Mouse (Mus musculus) olfactory bulb, adult 2 months (tissue): ENCODE data around the gene Dynll2. TPM values are rescaled to one million over a fixed set of nuclear protein-coding genes. Genes with fewer than 3 reads are reported as not detected.
"Not testable (repeated sequence)": the region's sequence is repeated elsewhere in the genome, so short reads cannot be mapped to it uniquely, and the experiment has no call there.

Experiments
- H3K27ac ChIP-seq: fragments of 200-500 bp; 2 replicates; pipeline ENCODE4 v1.5.1; 2012; ENCODE audit warnings: low read depth, low read length; ENCODE audit not compliant: insufficient read depth
- H3K4me1 ChIP-seq: fragments of 200-500 bp; 2 replicates; pipeline ENCODE4 v1.6.1; 2012; ENCODE audit warnings: low read length; ENCODE audit not compliant: control insufficient read depth, insufficient read depth
- H3K4me3 ChIP-seq: fragments of 200-500 bp; 2 replicates; pipeline ENCODE4 v1.5.1; 2012; ENCODE audit warnings: mild to moderate bottlenecking, low read depth, low read length, moderate library complexity; ENCODE audit not compliant: insufficient read depth
- CTCF ChIP-seq: fragments of 200-500 bp; IDR thresholded peaks from 2 replicates; pipeline ENCODE4 v1.5.1; 2012; ENCODE audit warnings: low read depth, mild to moderate bottlenecking, low read length, moderate library complexity; ENCODE audit not compliant: insufficient read depth
- POLR2A ChIP-seq: fragments of 200-500 bp; IDR thresholded peaks from 2 replicates; pipeline ENCODE4 v1.6.1; 2012; ENCODE audit warnings: mild to moderate bottlenecking, low read depth, low read length, moderate library complexity; ENCODE audit not compliant: insufficient read depth
- WGBS: fragments of 180-500 bp; shearing (Covaris S2); methylation state at CpG from one replicate; pipeline ENCODE4 v1.1.7; 2018; 5-methylcytosine and 5-hydroxymethylcytosine counted together
- polyA plus RNA-seq: library from polyadenylated mRNA; stranded (reverse); fragments of >200 nt; gene quantifications from 2 replicates; pipeline ENCODE4 v1.2.4, GENCODE M21; 2012; ENCODE audit warnings: low replicate concordance; ENCODE audit not compliant: missing spikeins, insufficient read depth, insufficient read length

Gene Dynll2
- polyA plus RNA-seq, 1 experiment: 187 TPM

- TF ChIP-seq CTCF (no peak), POLR2A (no peak)
- H3K4me3 ChIP-seq: no peak overlapping the region
- no peaks in the 10 kb centered on the region for H3K4me1 ChIP-seq
- 46% methylated on average over 2 of the region's 2 CpGs for WGBS
- no peak overlapping the region for H3K27ac ChIP-seq
Observed at GRCm38 (mm10) chr11:88004123-88004522, 16.8 kb upstream of the Dynll2 start.

GRCm38 (mm10) chr11:88002738-88003137, 15.4 kb upstream of the Dynll2 start:
- TF ChIP-seq POLR2A (no peak), CTCF (no peak)
- Histone ChIP-seq H3K4me3 (no peak overlapping the region), H3K27ac (no peak overlapping the region), H3K4me1 (no peaks in the 10 kb centered on the region)
- WGBS: 86% methylated on average over 4 of the region's 4 CpGs

GRCm38 (mm10) chr11:87999751-88000150, 12.4 kb upstream of the Dynll2 start:
- no peak for TF ChIP-seq CTCF
- TF ChIP-seq POLR2A: no peak
- no peaks in the 10 kb centered on the region for H3K4me1 ChIP-seq
- WGBS: 93% methylated on average over 5 of the region's 5 CpGs
- H3K27ac ChIP-seq: no peak overlapping the region
- no peak overlapping the region for H3K4me3 ChIP-seq

GRCm38 (mm10) chr11:87991806-87992205, 4.5 kb upstream of the Dynll2 start:
- H3K27ac ChIP-seq: no peak overlapping the region
- TF ChIP-seq CTCF (no peak), POLR2A (no peak)
- WGBS: 68% methylated on average over 4 of the region's 4 CpGs
- peaks cover 5% of the 10 kb centered on the region; the same call in 1 of the 2 replicates for H3K4me1 ChIP-seq
- no peak overlapping the region for H3K4me3 ChIP-seq

- no peak for TF ChIP-seq CTCF
- WGBS: 60% methylated on average over 11 of the region's 11 CpGs
- H3K27ac ChIP-seq: peak overlapping the region; percentile 80; the same call in 1 of the 2 replicates
Observed at GRCm38 (mm10) chr11:87987861-87988260, 528 bp upstream of the Dynll2 start.

GRCm38 (mm10) chr11:87986141-87986741, 1.1 kb downstream of the Dynll2 start:
- Histone ChIP-seq H3K27ac (peak overlapping the region; percentile 58), H3K4me1 (peaks cover 14% of the 10 kb centered on the region), H3K4me3 (peak overlapping the region; percentile 71)
- TF ChIP-seq CTCF: no peak
- TF ChIP-seq POLR2A: no peak
- under 1% methylated on average over 13 of the region's 13 CpGs for WGBS

More at GRCm38 (mm10) chr11:87987861-87988260, 528 bp upstream of the Dynll2 start:
- peak overlapping the region; percentile 56 for H3K4me3 ChIP-seq
- H3K4me1 ChIP-seq: peaks cover 14% of the 10 kb centered on the region

- WGBS: 29% methylated on average over 9 of the region's 9 CpGs
- TF ChIP-seq POLR2A (no peak), CTCF (no peak)
- Histone ChIP-seq H3K4me1 (peaks cover 14% of the 10 kb centered on the region), H3K27ac (no peak overlapping the region), H3K4me3 (peak overlapping the region; percentile 71)
Observed at GRCm38 (mm10) chr11:87985643-87986042, 1.7 kb downstream of the Dynll2 start.

GRCm38 (mm10) chr11:87984571-87984970, 2.8 kb downstream of the Dynll2 start:
- no peak overlapping the region for H3K27ac ChIP-seq
- no peak overlapping the region for H3K4me3 ChIP-seq
- WGBS: 66% methylated on average over 3 of the region's 3 CpGs
- TF ChIP-seq POLR2A (no peak), CTCF (no peak)
- peaks cover 14% of the 10 kb centered on the region for H3K4me1 ChIP-seq

GRCm38 (mm10) chr11:87978905-87979304, 8.4 kb downstream of the Dynll2 start:
- peaks cover 8% of the 10 kb centered on the region for H3K4me1 ChIP-seq
- TF ChIP-seq CTCF (no peak), POLR2A (no peak)
- 78% methylated on average over 4 of the region's 4 CpGs for WGBS
- H3K27ac ChIP-seq: no peak overlapping the region
- no peak overlapping the region for H3K4me3 ChIP-seq

- not testable (repeated sequence) for H3K4me1 ChIP-seq, H3K27ac ChIP-seq, H3K4me3 ChIP-seq
- WGBS: 87% methylated on average over 8 of the region's 8 CpGs
Observed at GRCm38 (mm10) chr11:87977021-87977420, 10.3 kb downstream of the Dynll2 start.
